Mouse (Mus musculus) kidney, postnatal 14 days (tissue): Measurements from ENCODE around the gene Sec14l1.
A peak's percentile ranks its signal among the peaks of the same experiment; 100 is the strongest.

Experiments used
- DNase-seq: peaks from one replicate; pipeline ENCODE4 v3.0.0; 2022; ENCODE audit warnings: mixed read lengths

The Sec14l1 gene

DNA sequence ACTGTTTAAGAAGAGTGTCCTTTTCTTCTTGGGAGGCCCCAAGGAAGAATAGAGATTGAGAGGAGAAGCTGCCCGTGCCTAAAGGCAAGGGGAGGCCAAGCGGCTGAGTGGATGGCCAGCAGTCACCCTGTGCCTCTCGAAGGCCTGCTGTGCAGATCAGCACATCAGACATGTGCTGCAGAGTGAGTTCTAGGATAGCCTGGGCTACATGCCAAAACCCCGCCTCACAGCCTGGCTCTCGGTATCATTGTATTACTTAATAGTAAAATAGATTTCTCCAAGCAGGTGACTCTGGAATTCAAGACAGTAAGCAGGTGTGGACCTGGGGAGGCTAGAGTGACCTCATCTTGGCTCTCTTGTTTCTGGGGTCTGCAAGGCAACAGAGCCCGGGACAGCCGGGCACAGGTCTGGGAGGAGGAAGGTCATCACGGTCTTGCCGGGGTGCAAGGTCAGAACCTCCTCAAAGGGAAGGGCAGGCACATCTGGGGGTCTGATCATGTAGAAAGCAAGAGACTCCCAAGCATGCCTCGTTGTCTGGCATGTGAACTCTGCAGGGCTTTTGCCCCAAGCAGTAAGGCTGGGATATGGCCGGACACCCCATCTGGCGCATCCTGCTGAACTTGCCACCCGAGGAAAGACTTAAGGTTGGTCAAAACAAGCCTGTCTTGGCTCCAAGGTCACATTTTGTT lies 44.4 kb downstream of the Sec14l1 start:
- DNase-seq = no peak

DNA sequence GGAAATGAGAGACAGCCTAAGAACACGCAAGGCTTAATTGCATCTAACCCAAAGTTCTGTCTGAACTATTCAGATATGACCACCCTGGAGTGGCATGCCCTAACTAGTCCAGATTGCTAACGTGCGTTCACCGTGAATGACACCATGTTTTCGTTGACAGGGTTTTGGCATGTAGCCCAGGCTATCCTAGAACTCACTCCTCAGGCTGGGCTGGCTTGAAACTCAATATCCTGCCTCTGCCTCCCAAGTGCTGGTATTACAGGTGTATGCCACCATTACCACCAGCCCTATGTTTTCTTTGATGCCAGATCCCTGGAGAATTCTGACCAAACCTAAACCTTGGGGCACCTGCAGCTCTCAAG lies 45.0 kb downstream of the Sec14l1 start:
- no peak for DNase-seq

GRCm38 (mm10) chr11:117160791-117161190 lies 45.8 kb downstream of the Sec14l1 start:
- DNase-seq = no peak

DNA sequence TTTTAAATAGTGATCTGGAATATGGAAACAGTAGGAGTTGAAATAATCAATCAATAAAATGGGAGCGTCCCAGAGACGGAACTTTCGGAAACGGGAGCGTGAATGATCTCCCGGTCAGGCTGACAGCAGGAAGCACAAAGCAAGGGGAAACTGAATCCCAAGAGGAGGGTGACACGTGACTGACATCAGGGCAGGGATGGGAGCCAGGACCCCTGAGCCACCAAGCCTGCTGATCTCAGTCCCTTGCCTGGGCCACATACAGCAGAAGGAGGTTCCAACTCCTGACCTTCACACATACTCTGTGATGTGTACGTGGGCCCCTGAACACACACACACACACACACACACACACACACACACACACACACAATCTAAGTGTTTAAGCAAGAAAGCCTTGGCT lies 46.6 kb downstream of the Sec14l1 start:
- no peak for DNase-seq

- DNase-seq = no peak
Observed at GRCm38 (mm10) chr11:117163098-117163497, 48.1 kb downstream of the Sec14l1 start.

DNA sequence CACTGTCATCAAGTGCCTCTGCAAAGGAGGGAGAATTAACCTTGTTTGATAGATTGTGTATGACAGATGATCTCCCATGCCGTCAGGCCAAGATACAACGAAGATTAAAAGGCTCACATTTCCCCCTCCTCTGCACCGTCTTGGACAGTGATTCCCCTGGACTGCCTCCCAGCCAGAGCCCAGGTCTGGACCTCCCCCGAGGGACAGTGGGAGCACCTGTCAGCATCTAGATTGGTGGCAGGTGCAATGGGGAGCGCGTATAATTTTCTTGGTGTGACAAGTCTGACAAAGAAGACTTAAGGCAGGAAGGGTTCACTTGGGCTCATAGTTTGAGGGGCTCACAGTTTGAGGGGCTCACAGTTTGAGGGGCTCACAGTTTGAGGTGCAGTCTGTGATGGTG lies 48.8 kb downstream of the Sec14l1 start:
- DNase-seq = no peak

- no peak for DNase-seq
Observed at GRCm38 (mm10) chr11:117168278-117169087, 53.5 kb downstream of the Sec14l1 start.

- no peak for DNase-seq
Observed at GRCm38 (mm10) chr11:117169088-117169635, 54.2 kb downstream of the Sec14l1 start.

- DNase-seq = no peak
Observed at GRCm38 (mm10) chr11:117169801-117170565, 55.0 kb downstream of the Sec14l1 start.

DNA sequence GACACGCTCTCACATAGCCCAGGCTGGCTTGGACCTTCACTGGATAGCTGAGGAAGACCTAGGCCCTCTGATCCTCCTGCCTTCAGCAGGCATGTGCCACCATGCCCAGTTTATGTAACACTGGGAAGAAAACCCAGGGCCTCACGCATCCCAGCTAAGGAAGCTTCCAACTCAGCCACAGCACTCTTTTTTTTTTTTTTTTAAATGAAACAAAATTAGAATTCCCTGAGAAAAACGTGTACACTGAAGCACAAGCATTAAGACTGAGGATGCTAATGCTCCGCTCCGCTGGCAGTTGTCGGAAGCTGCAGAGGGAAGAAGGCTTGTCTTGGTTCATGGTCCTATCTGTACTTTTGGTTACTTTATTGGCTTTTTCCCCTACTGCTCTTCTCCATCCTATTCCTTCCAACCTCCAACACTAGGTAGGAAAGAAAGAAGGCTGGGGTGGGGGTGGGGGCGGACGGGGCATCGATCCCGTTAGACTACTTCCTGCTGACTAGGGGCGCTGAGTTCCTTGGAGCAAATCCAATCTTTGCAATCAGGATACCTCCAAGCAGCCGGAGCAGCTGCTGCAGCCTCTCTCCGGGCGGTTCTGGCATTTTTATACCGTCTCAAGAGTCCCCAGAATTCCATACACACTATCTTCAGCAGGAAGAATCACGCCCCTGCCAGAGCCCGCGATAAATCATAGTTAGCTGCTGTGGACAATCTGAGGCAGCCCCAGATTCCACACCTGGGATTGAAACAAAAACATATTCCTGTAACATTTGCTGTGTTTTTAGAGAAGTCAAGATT lies 59.3 kb downstream of the Sec14l1 start:
- DNase-seq = peak; percentile 43

DNA sequence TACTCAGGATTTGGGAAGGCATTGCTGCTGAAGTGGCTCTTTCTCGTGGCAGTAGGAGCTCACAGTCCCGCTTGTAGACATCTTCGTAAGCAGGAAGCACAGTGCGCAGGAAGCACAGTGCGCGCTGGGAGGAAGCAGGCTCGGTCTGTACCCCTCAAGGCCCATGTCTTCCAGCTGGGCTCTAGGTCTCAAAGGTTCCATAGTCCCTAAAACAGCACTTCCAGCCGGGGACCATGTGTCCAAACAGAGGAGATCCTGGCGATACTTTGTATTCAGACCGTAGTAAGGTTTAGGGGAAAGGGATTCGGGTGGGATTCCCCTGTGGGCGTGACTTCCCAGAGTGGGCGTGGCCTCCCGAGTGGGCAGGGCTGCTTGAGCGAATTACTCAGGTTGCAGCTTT lies 60.0 kb downstream of the Sec14l1 start:
- DNase-seq = peak; percentile 56

- DNase-seq = no peak
Observed at GRCm38 (mm10) chr11:117175472-117175871, 60.5 kb downstream of the Sec14l1 start.

GRCm38 (mm10) chr11:117176304-117176703 lies 61.3 kb downstream of the Sec14l1 start:
- peak; percentile 53 for DNase-seq

- DNase-seq = no peak
Observed at GRCm38 (mm10) chr11:117176900-117177299, 61.9 kb downstream of the Sec14l1 start.

- peak; percentile 94 for DNase-seq
Observed at GRCm38 (mm10) chr11:117177303-117177979, 62.5 kb downstream of the Sec14l1 start.

- DNase-seq = no peak
Observed at GRCm38 (mm10) chr11:117179902-117180301, 64.9 kb downstream of the Sec14l1 start.

- no peak for DNase-seq
Observed at GRCm38 (mm10) chr11:117182808-117183207, 67.8 kb downstream of the Sec14l1 start.

DNA sequence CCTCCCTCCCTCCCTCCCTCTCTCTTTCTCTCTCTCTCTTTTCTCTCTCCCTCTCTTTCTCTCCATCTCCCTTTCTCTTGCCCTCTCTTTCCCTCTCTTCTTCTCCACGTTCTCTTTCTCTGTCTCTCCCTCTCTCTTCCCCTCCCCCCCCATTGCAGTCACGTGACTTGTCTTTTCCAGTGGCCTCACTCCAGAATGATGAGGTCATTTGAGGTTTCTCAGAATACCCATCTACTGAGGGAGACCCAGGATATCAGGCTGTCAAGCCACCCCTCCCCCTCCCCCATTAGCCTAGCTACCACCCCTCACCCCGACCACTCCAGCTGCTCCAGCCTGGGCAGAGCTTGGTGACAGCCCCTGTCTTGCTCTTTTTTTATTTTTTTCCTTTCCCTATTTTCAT lies 68.3 kb downstream of the Sec14l1 start:
- no peak for DNase-seq

DNA sequence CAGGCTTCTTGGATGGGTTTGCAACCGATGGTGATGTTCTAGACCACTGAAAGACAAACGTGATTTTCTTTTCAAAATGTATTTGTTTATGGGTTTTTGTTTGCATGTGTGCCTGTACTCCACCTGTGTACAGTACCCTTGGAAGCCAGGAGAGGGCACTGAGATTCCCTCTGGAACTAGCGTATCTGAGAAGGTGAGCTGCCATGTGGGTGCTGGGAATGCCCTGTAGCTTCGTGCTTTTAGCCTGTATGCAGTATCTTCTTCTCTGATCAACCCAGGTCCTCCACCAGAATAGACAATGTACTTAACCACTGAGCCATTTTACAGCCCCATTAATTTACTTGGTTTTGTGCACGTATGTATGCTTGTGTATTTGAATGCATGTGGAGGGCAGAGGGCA lies 68.9 kb downstream of the Sec14l1 start:
- DNase-seq = no peak

DNA sequence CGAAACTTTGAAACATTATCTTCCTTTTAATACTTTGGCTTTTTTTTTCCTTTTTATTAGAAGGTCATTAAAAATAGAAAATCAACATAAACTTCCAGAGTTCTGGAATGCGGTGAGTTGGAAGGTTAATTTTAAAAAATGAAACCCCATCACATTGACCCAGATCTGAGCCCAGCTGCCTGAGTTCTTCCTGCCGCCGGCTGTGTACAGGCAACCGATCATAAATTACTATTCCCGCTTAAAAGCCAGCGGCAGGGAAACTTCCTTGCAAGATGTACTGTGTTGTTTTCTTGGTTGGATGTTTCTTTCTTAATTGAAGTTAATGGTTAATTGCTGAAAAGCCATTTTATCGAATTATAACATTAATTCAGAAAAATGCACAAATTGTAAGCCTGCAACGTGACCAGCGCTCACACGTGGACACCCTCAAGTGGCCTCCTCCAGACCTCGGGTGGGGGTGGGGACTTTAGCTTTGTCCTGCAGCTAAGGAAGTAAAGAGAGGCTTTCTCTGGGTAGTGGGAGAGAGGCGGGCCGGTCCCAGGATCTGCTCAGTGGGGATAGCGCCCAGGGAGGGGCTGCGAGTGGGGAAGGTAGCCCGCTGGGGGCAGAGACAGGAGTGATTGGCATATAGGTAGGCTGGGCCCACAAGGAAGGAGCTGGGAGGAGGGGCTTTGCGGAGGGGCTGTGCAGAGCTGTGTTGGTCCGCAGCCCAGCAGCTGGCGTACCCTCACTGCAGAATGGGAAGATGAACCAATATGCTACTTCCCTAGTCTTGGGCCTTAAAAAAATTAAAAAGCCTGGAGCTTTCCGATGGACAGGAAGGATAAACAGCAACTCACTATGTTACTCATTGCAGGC lies 70.3 kb downstream of the Sec14l1 start:
- peak; percentile 75 for DNase-seq

DNA sequence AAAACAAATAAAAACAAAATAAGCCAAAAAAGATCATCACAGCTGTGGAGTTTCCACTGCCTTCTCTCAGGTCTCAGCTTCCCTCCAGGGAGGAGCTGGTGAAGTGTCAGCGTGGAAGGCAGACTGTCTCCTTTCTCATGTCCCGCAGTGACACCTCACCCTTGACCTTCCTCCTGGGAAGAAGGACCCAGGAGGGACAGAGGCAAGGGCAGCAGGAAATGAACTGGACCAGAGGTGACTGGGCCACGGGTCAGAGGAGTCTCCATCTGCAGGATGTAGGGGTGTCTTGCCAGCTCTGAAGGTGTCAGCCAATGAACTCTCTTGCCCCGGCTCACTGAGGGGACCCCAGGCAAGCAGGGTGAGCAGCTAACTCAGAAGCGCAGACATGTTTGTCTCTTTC lies 76.6 kb downstream of the Sec14l1 start:
- DNase-seq = peak; percentile 34
